Comparison of ENCODE assay signal across 16 mouse cellular contexts in genomic region chr2:60986286-60986685, GRCm38 (mm10).
"Had no signal": no experiment of that assay in that cellular context is flagged by ENCODE, and none has a peak within 500 bp of the region (broad histone marks: within the 10 kb centered on the region; RNA-seq: fewer than 3 reads in every experiment).

No protein-coding gene starts in this region.

- DNase-seq: kidney, adult 2 months; kidney, postnatal 14 days; layer of hippocampus, adult 9-11 months; liver, postnatal 0 days; lung, postnatal 10 days; lung, postnatal 4 days; midbrain, embryonic 14.5 days; thymus, adult 18-20 months; thymus, postnatal 36 days had no signal

- H3K4me3 ChIP-seq: kidney, embryonic 15.5 days; layer of hippocampus, adult 2 months; limb, embryonic 15.5 days; lung, embryonic 15.5 days had no signal

- H3K27me3 ChIP-seq: kidney, embryonic 15.5 days; limb, embryonic 15.5 days; lung, embryonic 15.5 days had no signal

- H3K4me2 ChIP-seq: kidney, embryonic 15.5 days; limb, embryonic 15.5 days; liver, embryonic 11.5 days; lung, embryonic 15.5 days; midbrain, embryonic 11.5 days had no signal

- H3K9ac ChIP-seq: kidney, embryonic 15.5 days; limb, embryonic 15.5 days; liver, embryonic 14.5 days; liver, postnatal 0 days; lung, embryonic 15.5 days had no signal

- H3K27ac ChIP-seq: kidney, embryonic 15.5 days; layer of hippocampus, adult 2 months; limb, embryonic 15.5 days; liver, embryonic 14.5 days; lung, embryonic 15.5 days had no signal

- H3K4me1 ChIP-seq: kidney, embryonic 15.5 days; limb, embryonic 15.5 days; lung, embryonic 15.5 days had no signal

- H3K36me3 ChIP-seq: kidney, embryonic 15.5 days; limb, embryonic 15.5 days; lung, embryonic 15.5 days had no signal

- H3K9me3 ChIP-seq: kidney, embryonic 15.5 days; limb, embryonic 15.5 days; lung, embryonic 15.5 days had no signal

- ATAC-seq: liver, postnatal 0 days had no signal
